Mouse (Mus musculus) erythroblast, embryonic 14.5 days (primary cell): ENCODE measurements at regions not wholly inside any gene's neighbourhood (a gene's known extent, or its start where the extent isn't known, plus 50 kb on each side); places are given as distances from the start of the nearest gene placed in this dataset.

Experiments
- H3K27me3 ChIP-seq: 2 replicates; pipeline ENCODE4 v1.6.1; 2012; ENCODE audit warnings: inconsistent platforms; ENCODE audit not compliant: control insufficient read depth
- H3K36me3 ChIP-seq: 2 replicates; pipeline ENCODE4 v1.6.1; 2012; ENCODE audit warnings: mild to moderate bottlenecking, inconsistent platforms; ENCODE audit not compliant: control insufficient read depth
- H3K4me1 ChIP-seq: 2 replicates; pipeline ENCODE4 v1.6.1; 2012; ENCODE audit warnings: inconsistent platforms; ENCODE audit not compliant: control insufficient read depth
- H3K4me3 ChIP-seq: replicated peaks from 2 replicates; pipeline ENCODE3; 2012; ENCODE audit warnings: moderate library complexity, mild to moderate bottlenecking, inconsistent platforms
- H3K9me3 ChIP-seq: 2 replicates; pipeline ENCODE4 v1.6.1; 2012; ENCODE audit warnings: low read length, inconsistent platforms, mixed read lengths; ENCODE audit not compliant: control insufficient read depth
- GATA1 ChIP-seq: IDR thresholded peaks from 2 replicates; pipeline ENCODE4 v1.6.1; 2012; ENCODE audit warnings: low read length, inconsistent platforms, mixed read lengths
- TAL1 ChIP-seq: IDR thresholded peaks from 3 replicates; pipeline ENCODE4 v1.6.1; 2012; ENCODE audit warnings: low read length, inconsistent platforms, mixed read lengths

DNA sequence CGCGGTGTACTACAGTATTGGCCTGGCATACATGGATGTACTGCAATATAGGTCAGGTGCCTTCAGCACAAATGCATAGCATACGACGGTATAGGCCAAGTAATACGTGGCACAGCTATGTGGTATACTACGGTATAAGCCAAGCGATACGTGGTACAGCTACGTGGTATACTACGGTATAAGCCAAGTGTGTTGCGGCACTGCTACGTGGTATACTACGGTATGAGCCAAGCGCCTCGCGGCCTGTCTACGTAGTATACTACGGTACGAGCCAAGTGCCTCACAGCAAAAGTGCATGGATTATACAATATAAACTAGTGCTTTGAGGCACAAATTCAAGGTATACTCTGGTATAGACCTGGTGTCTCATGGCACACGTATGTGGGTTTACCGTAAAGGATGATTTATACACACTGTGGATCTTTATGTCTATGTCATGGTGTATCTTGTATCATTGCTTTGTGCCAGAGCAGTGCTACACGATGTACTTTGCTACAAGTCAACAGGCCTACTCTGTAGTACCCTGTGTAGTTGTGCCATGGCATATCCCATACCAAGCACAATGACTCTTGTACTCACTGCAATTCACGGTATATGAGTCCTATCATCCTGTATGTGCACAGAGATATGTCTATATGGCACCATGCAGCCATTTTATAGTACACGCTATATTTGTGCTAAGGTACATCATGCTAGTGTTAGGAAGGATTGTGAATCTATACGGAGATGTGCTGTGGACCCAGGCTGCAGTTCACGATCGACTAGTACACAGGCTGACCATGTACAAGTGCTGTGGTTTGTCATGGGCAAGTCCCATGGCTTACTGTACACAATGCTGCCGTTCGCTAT, 72.5 kb downstream of the Rtl1 start:
- Histone ChIP-seq H3K4me1 (no peaks in the 10 kb centered on the region; the same call in 1 of the 2 replicates), H3K4me3 (peak overlapping the region; percentile 6), H3K27me3 (peaks cover 32% of the 10 kb centered on the region), H3K36me3 (no peaks in the 10 kb centered on the region), H3K9me3 (peaks cover 18% of the 10 kb centered on the region)
- TF ChIP-seq TAL1: no peak
- no peak for TF ChIP-seq GATA1

DNA sequence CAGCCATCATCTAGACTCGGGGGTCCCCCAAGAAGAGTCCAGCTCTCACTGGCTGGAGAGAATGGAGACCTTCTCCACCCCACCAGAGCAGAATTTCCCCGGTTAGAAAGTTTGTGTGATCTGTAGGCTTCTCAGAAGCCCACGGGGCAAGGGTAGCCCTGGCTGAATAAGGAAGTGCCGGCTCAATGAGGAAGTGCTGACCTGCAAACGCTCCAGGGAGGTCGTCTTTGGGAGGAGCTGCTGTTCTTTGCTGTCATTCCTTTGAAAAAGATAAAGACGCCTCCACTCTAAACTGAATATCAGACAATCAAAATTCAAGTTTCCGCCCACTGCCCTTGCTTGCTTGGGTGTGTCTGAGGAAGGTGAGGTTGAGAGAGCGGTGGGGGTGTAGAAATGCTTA, 73.0 kb downstream of the Dlk1 start:
- Histone ChIP-seq H3K9me3 (peaks cover 18% of the 10 kb centered on the region), H3K4me3 (no peak overlapping the region), H3K36me3 (no peaks in the 10 kb centered on the region), H3K4me1 (no peaks in the 10 kb centered on the region; the same call in 1 of the 2 replicates), H3K27me3 (peaks cover 24% of the 10 kb centered on the region)
- TF ChIP-seq GATA1: no peak
- TF ChIP-seq TAL1: no peak

- Histone ChIP-seq H3K36me3 (no peaks in the 10 kb centered on the region), H3K27me3 (no peaks in the 10 kb centered on the region), H3K9me3 (no peaks in the 10 kb centered on the region; the same call in none of the 2 replicates), H3K4me1 (no peaks in the 10 kb centered on the region), H3K4me3 (no peak overlapping the region)
- TF ChIP-seq TAL1 (no peak), GATA1 (no peak)
These were observed 68.7 kb downstream of the Dlk1 start for GRCm38 (mm10) chr12:109521199-109521780.

DNA sequence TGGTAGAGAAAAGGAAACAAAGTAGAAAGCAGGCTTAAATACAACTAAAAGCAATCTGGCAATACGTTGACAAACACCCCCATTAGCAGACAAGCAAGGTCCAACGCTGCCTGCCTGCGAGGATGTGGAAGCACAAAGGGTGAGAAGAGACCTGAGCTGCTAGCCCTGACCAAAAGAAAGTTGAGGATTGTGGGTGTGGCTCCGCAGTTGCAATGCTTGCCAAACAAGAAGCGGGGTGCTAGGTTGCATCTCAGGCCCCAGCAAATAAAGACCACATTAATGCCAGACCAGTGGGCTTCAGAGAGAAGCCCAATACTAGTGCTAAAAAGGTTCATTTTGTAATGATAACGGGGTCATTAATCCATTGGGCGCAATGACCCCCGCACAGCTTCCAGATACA, 67.8 kb downstream of the Dlk1 start:
- Histone ChIP-seq H3K36me3 (no peaks in the 10 kb centered on the region), H3K9me3 (no peaks in the 10 kb centered on the region), H3K4me3 (no peak overlapping the region), H3K4me1 (no peaks in the 10 kb centered on the region), H3K27me3 (no peaks in the 10 kb centered on the region)
- no peak for TF ChIP-seq GATA1
- TF ChIP-seq TAL1: no peak

DNA sequence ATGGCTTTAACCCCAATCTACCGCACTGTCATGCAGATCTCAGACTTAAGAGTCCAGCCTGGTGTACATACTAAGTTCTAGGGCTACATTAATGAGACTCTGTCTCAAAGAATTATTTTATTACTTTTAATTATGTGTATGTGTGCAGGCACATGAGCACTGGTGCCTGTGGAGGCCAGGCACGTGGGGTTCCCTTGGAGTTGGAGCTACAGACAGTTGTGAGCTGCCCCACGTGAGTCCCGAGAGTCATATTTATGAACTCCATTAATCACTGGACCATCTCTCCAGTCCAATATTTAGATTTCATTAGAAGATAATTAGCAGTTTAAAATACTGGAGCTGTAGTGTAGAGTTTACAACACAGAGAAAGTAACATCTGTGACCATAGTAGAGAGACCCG, 67.2 kb downstream of the Dlk1 start:
- H3K4me1 ChIP-seq: no peaks in the 10 kb centered on the region
- TF ChIP-seq GATA1: no peak
- TF ChIP-seq TAL1: no peak
- no peaks in the 10 kb centered on the region for H3K27me3 ChIP-seq
- no peaks in the 10 kb centered on the region for H3K36me3 ChIP-seq
- no peak overlapping the region for H3K4me3 ChIP-seq
- H3K9me3 ChIP-seq: no peaks in the 10 kb centered on the region

- Histone ChIP-seq H3K4me1 (no peaks in the 10 kb centered on the region), H3K36me3 (no peaks in the 10 kb centered on the region), H3K9me3 (no peaks in the 10 kb centered on the region), H3K4me3 (no peak overlapping the region), H3K27me3 (no peaks in the 10 kb centered on the region)
- no peak for TF ChIP-seq GATA1
- no peak for TF ChIP-seq TAL1
These were observed 65.9 kb downstream of the Dlk1 start for GRCm38 (mm10) chr12:109518413-109519021.

DNA sequence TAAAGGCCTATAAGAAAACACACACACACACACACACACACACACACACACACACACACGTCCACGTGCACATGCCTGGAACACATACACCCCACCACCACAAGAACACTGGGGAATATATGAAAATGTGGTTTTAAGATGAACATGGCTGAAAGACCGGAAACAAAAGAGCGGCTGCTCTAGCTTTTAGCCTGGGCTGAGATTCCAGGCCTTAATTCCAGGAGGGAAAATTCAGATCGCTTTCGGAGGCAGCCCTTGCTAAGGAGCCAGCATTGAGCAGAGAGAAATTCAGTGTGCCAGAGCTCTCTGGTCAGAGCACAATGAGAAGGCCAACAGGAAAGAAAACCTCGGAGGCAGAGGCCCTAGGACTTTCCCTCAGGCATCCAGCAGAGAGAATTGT, 65.1 kb downstream of the Dlk1 start:
- H3K4me3 ChIP-seq: no peak overlapping the region
- no peaks in the 10 kb centered on the region for H3K27me3 ChIP-seq
- no peaks in the 10 kb centered on the region for H3K36me3 ChIP-seq
- no peaks in the 10 kb centered on the region for H3K9me3 ChIP-seq
- TF ChIP-seq GATA1: no peak
- no peak for TF ChIP-seq TAL1
- no peaks in the 10 kb centered on the region for H3K4me1 ChIP-seq

- no peak for TF ChIP-seq GATA1
- no peak for TF ChIP-seq TAL1
- no peaks in the 10 kb centered on the region for H3K27me3 ChIP-seq
These were observed 64.3 kb downstream of the Dlk1 start for GRCm38 (mm10) chr12:109516961-109517360.

DNA sequence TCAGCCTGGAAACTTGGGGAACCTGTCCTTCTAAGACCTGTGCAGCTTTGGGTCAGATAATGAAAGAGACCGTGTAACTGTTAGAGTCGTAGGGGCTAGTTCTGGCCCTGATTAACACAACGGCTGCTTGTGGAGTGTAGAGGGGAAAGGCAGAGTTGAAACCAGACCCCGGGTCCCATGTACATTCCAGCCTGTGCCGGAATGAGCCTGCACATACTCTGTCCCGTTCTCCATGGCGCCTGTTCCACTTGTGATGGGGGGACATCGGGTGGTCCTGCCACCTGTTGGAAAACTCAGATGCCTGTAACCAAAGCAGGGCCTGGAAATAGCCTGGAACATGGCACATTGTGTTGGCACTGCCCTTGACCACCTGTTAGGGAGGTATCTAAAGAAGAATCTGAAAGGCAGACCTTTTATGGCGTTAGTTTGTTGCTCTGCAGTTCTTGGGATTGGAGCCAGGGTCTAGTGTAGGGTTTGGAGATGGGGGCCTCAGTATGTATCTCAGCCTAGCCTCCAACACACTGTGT, 61.7 kb downstream of the Dlk1 start:
- Histone ChIP-seq H3K36me3 (no peaks in the 10 kb centered on the region), H3K4me3 (no peak overlapping the region), H3K9me3 (no peaks in the 10 kb centered on the region), H3K27me3 (no peaks in the 10 kb centered on the region), H3K4me1 (no peaks in the 10 kb centered on the region)
- TF ChIP-seq TAL1: no peak
- TF ChIP-seq GATA1: no peak

More at GRCm38 (mm10) chr12:109516961-109517360, 64.3 kb downstream of the Dlk1 start:
- H3K36me3 ChIP-seq: no peaks in the 10 kb centered on the region
- no peaks in the 10 kb centered on the region for H3K4me1 ChIP-seq
- H3K4me3 ChIP-seq: no peak overlapping the region
- no peaks in the 10 kb centered on the region for H3K9me3 ChIP-seq
